Mouse (Mus musculus): Measurements from ENCODE around the gene Cryga.
"Not testable (repeated sequence)": the region's sequence is repeated elsewhere in the genome, so short reads cannot be mapped to it uniquely, and the experiment has no call there.

Cryga gene

GRCm38 (mm10) chr1:65090370-65090769 is 12.8 kb downstream of the Cryga start:
- DNase-seq = peak; percentile 86

GRCm38 (mm10) chr1:65088567-65089356 is 14.4 kb downstream of the Cryga start:
- peak; percentile 27 for DNase-seq

- DNase-seq = no peak
Observed at GRCm38 (mm10) chr1:65082188-65082587, 21.0 kb downstream of the Cryga start, which contains the start of gene Crygb. TSS of gene Crygb (minus strand) at chr1:65082288.

GRCm38 (mm10) chr1:65075607-65076006 is 27.6 kb downstream of the Cryga start:
- peak; percentile 1 for DNase-seq

GRCm38 (mm10) chr1:65073589-65073988 is 29.6 kb downstream of the Cryga start, which contains the start of gene Crygc:
TSS of gene Crygc (minus strand) at chr1:65073689.
- no peak for DNase-seq

- DNase-seq = no peak
Observed at GRCm38 (mm10) chr1:65067842-65068241, 35.3 kb downstream of the Cryga start.

- no peak for DNase-seq
Observed at GRCm38 (mm10) chr1:65064201-65064600, 39.0 kb downstream of the Cryga start.

GRCm38 (mm10) chr1:65063352-65063751 is 39.8 kb downstream of the Cryga start, which contains the start of gene Crygd:
TSS of gene Crygd (minus strand) at chr1:65063452.
- DNase-seq = no peak

- no peak for DNase-seq
Observed at GRCm38 (mm10) chr1:65052140-65052539, 51.0 kb downstream of the Cryga start.

GRCm38 (mm10) chr1:65051696-65052095 is 51.5 kb downstream of the Cryga start:
- DNase-seq = no peak

GRCm38 (mm10) chr1:65050952-65051351 is 52.2 kb downstream of the Cryga start, which contains the start of gene Cryge:
TSS of gene Cryge (minus strand) at chr1:65051149.
- DNase-seq = not testable (repeated sequence)

Data from lung, postnatal 36 days (tissue).